Mouse (Mus musculus) cerebellum, postnatal 4 days (tissue): ENCODE measurements at regions not wholly inside any gene's neighbourhood (a gene's known extent, or its start where the extent isn't known, plus 50 kb on each side); places are given as distances from the start of the nearest gene placed in this dataset.

ENCODE experiments used
- DNase-seq, 2 experiments: peaks; one replicate each; pipeline ENCODE4 v3.0.0; 2022; ENCODE audit warnings: low spot score in 2 of 2, mixed read lengths in 1 of 2

GRCm38 (mm10) chr6:127341604-127342003, 105.0 kb upstream of the Parp11 start:
- no peak for DNase-seq

- DNase-seq: no peak
Observed at GRCm38 (mm10) chr6:127348770-127349409, 97.8 kb upstream of the Parp11 start.

GRCm38 (mm10) chr6:127349479-127350110, 97.0 kb upstream of the Parp11 start:
- no peak for DNase-seq

- no peak for DNase-seq
Observed at GRCm38 (mm10) chr6:127351691-127352090, 94.9 kb upstream of the Parp11 start.

- DNase-seq: no peak
Observed at GRCm38 (mm10) chr6:127355112-127355511, 91.5 kb upstream of the Parp11 start.

- DNase-seq: no peak
Observed at GRCm38 (mm10) chr6:127356442-127356841, 90.2 kb upstream of the Parp11 start.

- DNase-seq: no peak
Observed at GRCm38 (mm10) chr6:127358805-127359204, 87.8 kb upstream of the Parp11 start.

- DNase-seq: peak; percentile 62 to 84
Observed at GRCm38 (mm10) chr6:127359391-127359874, 87.2 kb upstream of the Parp11 start.

GRCm38 (mm10) chr6:127362166-127362565, 84.5 kb upstream of the Parp11 start:
- no peak for DNase-seq

- peak; percentile 37 to 76 for DNase-seq
Observed at GRCm38 (mm10) chr6:127362966-127363752, 83.5 kb upstream of the Parp11 start.

- no peak for DNase-seq
Observed at GRCm38 (mm10) chr6:127363871-127364590, 82.6 kb upstream of the Parp11 start.

GRCm38 (mm10) chr6:127364591-127365187, 82.0 kb upstream of the Parp11 start:
- no peak for DNase-seq

- DNase-seq: no peak
Observed at GRCm38 (mm10) chr6:127365246-127365645, 81.4 kb upstream of the Parp11 start.

GRCm38 (mm10) chr6:127365651-127366050, 81.0 kb upstream of the Parp11 start:
- no peak for DNase-seq

GRCm38 (mm10) chr6:127373052-127373451, 73.6 kb upstream of the Parp11 start:
- DNase-seq: no peak

- DNase-seq: no peak
Observed at GRCm38 (mm10) chr6:127373797-127374463, 72.7 kb upstream of the Parp11 start.

GRCm38 (mm10) chr6:127374464-127375143, 72.0 kb upstream of the Parp11 start:
- DNase-seq: peak in 1 of 2 experiments; percentile 36

GRCm38 (mm10) chr6:127375144-127375529, 71.5 kb upstream of the Parp11 start:
- no peak for DNase-seq

GRCm38 (mm10) chr6:127375711-127376199, 70.9 kb upstream of the Parp11 start:
- no peak for DNase-seq

GRCm38 (mm10) chr6:127378701-127379100, 67.9 kb upstream of the Parp11 start:
- no peak for DNase-seq
